Mouse (Mus musculus) pancreas, adult 10 weeks (tissue): ENCODE measurements around the gene Mapk8. TPM values are rescaled to one million over a fixed set of nuclear protein-coding genes. Genes with fewer than 3 reads are reported as not detected.

Experiments used
- polyA plus RNA-seq: library from polyadenylated mRNA; stranded (reverse); fragments of 350-450 nt; fragmentation: Illumina TruSeq; extraction: RNeasy Lipid Tissue Mini Kit (QIAGEN cat#74804); gene quantifications from one replicate; pipeline ENCODE4 v1.2.3, GENCODE M21; 2015; ENCODE audit warnings: low read depth, low replicate concordance; ENCODE audit not compliant: insufficient read depth

Gene Mapk8
- 4.1 TPM for polyA plus RNA-seq

DNA sequence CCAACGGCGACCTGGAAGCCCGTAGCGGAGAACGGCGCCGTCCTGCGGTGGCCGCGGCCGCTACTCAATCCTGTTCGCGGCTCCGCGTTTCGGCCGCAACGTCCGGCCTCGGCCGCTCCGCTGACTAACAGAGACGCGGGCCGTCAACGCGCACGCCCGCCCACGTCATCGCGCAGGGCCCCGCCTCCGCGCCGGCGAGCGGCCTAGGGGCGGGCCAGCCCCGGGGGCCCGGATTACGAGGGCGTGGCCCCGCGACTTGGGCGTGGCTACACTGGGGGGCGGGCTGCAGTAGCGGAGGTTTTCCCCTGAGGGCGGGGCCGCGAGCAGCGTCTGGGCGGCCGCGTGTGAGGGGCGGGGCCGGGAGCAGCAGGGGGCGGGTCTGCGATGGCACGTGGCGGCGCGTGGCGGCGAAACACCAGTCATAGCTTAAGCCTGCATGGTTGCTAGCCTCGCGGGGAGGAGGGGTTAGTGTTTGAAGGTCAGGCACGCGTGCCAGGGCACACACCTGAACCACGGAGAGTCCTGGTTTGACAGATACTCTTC lies at the start of gene Mapk8:
Mapk8 (minus strand) TSS at position 132 of the 543 bp plus-strand sequence.

DNA sequence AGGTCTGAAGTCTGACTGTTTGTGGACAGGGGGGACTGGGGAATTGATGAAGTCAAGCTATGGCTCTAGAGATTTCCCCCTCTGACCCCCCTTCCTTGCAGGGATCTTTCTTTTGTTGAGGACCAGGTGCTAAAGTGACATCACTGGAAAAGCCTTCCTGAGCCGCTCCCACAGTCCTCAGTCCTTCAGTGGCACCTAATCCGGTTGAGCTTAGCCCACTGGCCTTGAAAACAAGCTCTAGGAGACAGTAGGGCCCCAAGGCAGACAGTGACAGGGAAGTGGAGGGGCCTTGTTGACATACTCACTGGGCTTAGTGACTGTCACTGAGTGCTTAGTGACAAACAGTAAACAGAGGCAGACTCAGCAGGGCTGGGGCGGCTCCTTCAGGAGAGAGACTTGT lies 24.4 kb upstream of the Mapk8 start, which contains the start of gene Frmpd2:
Frmpd2 (plus strand) TSS at position 366 of the 400 bp plus-strand sequence.

Other genes starting within 250 kb of the Mapk8 start
- gene Arhgap22, start 233.1 kb downstream of the Mapk8 start, polyA plus RNA-seq: 1.3 TPM
- gene Frmpd2, start 24.5 kb upstream of the Mapk8 start, polyA plus RNA-seq: not detected
- gene Ptpn20, start 142.0 kb upstream of the Mapk8 start, polyA plus RNA-seq: not detected